Mouse (Mus musculus) layer of hippocampus, postnatal 25 days (tissue): ENCODE results near the gene Ccdc186. TPM values are rescaled to one million over a fixed set of nuclear protein-coding genes. Genes with fewer than 3 reads are reported as not detected.
"Not testable (repeated sequence)": the region's sequence is repeated elsewhere in the genome, so short reads cannot be mapped to it uniquely, and the experiment has no call there.

Experiments
- DNase-seq, 2 experiments: peaks; one replicate each; pipeline ENCODE4 v3.0.0; 2022; ENCODE audit warnings: mixed read lengths in 2 of 2, low spot score in 1 of 2; ENCODE audit errors: extremely low spot score in 1 of 2
- total RNA-seq, 2 experiments: library from RNA; stranded (reverse); gene quantifications; 2 replicates each; pipeline ENCODE4 v1.2.3; 2021

Ccdc186 gene
- total RNA-seq, 2 experiments from 2014 or later, result 44.4 to 46.3 TPM

GRCm38 (mm10) chr19:56802352-56802746 lies 19.6 kb downstream of the Ccdc186 start:
- DNase-seq, result no peak

- no peak for DNase-seq
Measured at GRCm38 (mm10) chr19:56801656-56802351, 20.2 kb downstream of the Ccdc186 start.

- DNase-seq, result no peak
Measured at GRCm38 (mm10) chr19:56800930-56801655, 20.9 kb downstream of the Ccdc186 start.

DNA sequence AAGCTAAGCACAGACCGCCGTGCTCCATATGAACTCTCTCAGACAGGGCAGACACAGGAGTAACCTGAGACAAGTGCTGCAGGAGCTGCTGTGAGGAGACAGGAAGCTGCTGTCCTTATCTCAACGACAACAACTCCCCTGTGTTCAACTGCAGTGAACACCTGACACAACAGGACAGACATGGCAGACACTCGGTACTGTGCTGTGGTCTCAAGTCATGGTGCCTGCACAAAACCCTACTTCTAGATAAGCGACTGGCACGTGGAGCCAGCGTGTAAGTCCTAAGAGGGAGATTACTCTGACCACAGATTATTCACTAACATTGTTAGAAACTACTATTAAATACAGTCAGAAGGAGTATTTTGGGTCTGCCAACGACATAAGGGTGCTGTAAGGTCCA lies 21.8 kb downstream of the Ccdc186 start:
- no peak for DNase-seq

GRCm38 (mm10) chr19:56797376-56797775 lies 24.6 kb downstream of the Ccdc186 start:
- no peak for DNase-seq

GRCm38 (mm10) chr19:56788952-56789351 lies 33.0 kb downstream of the Ccdc186 start:
- no peak for DNase-seq

DNA sequence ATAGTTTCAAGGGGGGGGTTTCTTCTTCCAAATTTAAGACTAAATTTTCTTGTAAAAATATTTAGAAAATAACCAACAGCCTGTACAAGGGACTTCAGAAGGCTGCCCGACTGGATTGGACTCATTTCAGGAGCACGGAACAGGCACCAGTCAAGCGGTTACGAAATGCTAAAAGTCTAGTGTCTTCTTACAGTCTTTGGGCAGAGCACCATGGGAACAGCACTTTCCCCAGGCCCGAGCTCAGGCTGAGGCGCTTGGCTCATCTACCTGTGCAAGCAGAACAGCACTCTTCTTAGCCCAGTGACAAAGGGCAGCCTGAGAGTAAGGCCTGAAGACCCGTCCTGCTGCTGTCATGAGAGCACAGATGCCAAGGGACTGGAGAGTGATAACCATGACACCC lies 34.1 kb downstream of the Ccdc186 start:
- DNase-seq, result no peak

- not testable (repeated sequence) for DNase-seq
Measured at GRCm38 (mm10) chr19:56778532-56778931, 43.5 kb downstream of the Ccdc186 start.

DNA sequence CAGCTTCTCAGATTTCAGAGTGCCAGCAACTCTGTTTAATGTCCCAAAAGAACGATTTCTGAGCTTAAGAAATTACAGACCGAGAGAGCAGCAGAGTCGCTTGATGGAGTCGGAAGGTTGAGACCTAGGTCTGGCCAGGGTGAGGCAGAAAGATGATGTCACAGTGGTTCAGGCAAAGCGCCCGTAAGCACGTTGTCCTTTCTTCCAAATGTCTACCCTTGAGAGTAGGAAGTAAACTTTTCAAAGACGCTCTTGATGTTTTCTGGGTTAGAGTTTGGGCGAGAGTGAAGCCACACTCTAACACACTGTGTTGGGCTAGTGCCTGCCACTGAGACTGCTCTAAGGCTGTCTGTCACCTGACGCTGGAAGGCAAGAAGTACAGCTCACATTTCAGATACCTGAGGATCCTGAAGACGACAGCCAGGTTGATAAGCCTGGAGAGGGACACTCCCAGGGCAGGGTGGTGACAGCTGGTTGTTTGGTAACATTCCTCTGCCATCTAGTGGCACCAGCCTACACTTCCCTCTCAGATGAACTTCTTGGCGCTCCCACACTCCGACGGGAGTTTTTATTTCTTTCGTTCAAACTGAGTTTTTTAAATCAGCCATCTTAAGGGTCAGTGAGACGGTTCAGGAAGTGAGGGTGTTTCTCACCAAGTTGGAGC lies 45.1 kb downstream of the Ccdc186 start:
- peak in 1 of 2 experiments; percentile 42 for DNase-seq

GRCm38 (mm10) chr19:56775893-56776718 lies 45.9 kb downstream of the Ccdc186 start:
- no peak for DNase-seq

DNA sequence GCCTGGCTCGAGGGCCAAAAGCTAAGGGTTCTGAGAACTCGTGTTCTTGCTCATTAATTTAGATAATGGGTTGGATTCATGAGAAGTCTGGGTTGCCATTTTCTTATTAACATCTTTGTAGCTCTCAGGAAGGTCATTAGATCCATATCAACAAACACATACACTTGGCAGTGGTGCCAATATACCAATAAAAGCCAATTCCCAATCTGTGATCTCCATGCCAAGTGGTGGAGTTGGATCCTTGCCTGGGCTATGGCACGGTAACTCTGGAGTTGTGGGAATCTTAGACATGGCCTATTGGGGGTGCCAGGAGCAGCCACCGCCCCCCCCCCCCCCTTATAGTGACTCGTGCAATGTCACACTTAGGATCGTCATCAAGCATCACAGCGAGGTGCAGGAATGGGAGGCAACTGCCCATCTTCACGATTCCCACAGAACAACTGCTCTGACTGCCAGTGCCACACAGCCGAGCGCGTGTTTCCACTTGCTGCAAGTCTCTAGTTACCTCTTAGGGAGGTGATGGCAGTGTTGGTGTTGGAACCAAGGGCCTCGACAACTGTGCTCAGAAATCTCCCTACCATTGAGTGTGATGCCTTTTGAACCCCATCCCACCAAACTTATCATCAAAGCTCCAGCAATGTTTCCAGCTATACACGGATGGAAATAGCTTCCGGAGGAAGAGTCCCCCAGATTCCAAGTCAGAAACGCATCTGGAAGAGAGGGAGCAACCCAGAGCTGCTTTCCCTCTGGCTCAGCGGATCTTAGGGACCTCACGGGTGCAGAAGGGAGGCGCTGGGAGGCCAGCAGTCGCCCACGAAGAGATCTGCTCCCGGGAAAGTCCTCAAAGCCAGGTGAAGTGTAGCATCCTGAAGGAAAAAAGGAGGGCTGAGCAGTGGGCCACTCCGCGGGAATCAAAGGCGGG lies 46.8 kb downstream of the Ccdc186 start:
- no peak for DNase-seq

- DNase-seq, result no peak
Measured at GRCm38 (mm10) chr19:56774408-56774962, 47.5 kb downstream of the Ccdc186 start.

GRCm38 (mm10) chr19:56773393-56773971 lies 48.5 kb downstream of the Ccdc186 start:
- DNase-seq, result no peak

DNA sequence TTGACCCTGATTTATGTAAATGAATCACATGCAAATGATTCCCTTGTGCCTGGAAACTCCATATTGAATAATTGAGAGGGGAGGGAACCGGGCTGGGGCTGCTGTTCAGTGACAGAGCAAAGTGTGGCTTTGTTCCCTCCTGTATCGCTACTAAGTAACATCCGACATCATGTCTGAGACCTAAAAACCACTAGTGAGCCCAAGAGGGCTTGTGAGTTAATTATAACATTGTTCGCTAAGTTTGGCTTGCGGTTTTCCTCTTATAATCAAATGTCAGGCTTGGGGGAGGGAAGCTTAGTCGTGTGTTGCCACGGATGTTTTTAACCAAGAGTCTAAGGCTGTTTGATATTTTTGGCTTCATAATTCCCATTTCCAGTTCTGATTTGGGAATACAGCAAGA lies 49.8 kb downstream of the Ccdc186 start:
- no peak for DNase-seq

- no peak for DNase-seq
Measured at GRCm38 (mm10) chr19:56769024-56769423, 53.0 kb downstream of the Ccdc186 start.

DNA sequence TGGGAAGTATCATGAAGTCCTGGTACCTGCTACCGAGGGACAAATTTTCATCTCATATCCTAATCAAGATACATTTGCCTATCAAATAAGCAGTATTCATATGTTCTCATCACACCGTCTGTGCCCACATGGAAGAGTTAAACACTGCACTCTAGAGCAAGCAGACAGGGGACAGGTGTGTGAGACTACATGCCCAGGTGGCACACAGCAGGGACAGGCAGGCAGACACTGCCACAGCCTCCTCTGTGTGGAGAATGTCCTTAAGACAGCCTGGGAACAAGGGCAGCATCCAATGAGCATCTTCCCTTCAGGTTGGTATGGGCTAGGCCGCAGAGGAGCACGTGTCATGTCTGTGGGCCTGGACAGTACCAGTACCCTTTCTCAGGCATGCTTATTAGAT lies 59.3 kb downstream of the Ccdc186 start:
- no peak for DNase-seq

- no peak for DNase-seq
Measured at GRCm38 (mm10) chr19:56761727-56762126, 60.3 kb downstream of the Ccdc186 start.

GRCm38 (mm10) chr19:56761096-56761495 lies 60.9 kb downstream of the Ccdc186 start:
- DNase-seq, result no peak
